Mouse (Mus musculus): ENCODE results near the gene Aoah.

DNA sequence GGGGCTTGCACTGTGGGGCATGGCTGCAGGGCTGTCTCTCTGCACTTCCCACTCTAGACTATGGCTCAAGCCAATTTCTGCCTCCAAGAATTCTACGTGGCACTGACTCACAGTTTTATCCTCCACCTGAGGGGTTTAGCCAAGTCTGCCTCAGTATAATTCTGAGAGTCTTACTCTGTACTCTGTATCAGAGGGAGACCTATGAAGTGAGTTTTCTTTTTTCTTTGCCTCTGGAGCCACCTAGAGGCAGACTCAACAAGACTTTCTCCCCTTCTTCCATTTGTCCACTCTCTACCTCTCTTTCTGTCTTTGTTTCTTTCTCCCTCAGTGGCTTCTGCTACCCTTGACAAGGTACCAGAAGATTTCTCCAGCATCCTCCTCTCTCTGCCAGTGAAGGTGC is 256.2 kb downstream of the Aoah start:
- TF ChIP-seq POLR2A (IDR thresholded peaks at IDR 0.05; ENCODE audit: insufficient read length, low read depth) (no peak), USF1 (IDR thresholded peaks at IDR 0.05; ENCODE audit: low read depth) (no peak), CEBPB (IDR thresholded peaks at IDR 0.05; ENCODE audit: insufficient read depth, poor library complexity, severe bottlenecking) (no peak), POLR2AphosphoS2 (IDR thresholded peaks at IDR 0.05; ENCODE audit: insufficient read length, low read depth) (no peak)

Data from myocyte (in vitro differentiated cells).